Comparison of ENCODE assay signal across 9 mouse cellular contexts in the genomic region with DNA sequence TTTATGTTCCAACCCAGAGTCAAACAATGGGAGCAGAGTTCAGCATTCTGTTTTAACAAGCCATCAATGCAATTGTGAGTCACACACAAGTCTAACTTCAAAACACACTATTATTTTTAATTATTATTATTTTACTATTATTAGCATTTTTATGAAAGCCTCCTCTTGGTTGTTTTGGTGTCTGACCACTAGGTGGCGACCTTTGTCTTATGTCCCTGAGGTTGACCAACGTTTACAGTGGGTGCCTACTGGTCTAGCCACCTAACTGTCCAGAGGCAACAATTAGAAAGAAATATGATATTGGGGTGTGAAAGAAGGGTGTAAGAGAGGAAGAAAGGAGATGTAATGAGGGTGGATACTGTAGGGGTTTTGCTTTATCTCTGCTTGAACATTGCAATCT.
DNase-seq lines count a peak whose midpoint lies in the region; ATAC-seq and TF ChIP-seq lines count a peak whose summit lies in the region.
"Had no signal": no experiment of that assay in that cellular context is flagged by ENCODE, and none has a peak within 500 bp of the region (broad histone marks: within the 10 kb centered on the region; RNA-seq: fewer than 3 reads in every experiment).

No protein-coding gene starts in this region.

- no peak overlapping the region for H3K4me3 ChIP-seq in forebrain, embryonic 14.5 days (ENCODE audit: low read depth, low read length)
- H3K4me3 ChIP-seq in forebrain, embryonic 12.5 days (replicated peaks), result no peak overlapping the region
- no peak overlapping the region for H3K4me3 ChIP-seq in liver, embryonic 12.5 days
- H3K4me3 ChIP-seq: liver, embryonic 13.5 days had no signal

- H3K27me3 ChIP-seq in forebrain, embryonic 14.5 days (replicated peaks; ENCODE audit: control insufficient read depth, insufficient read depth, low read length), result no peaks in the 10 kb centered on the region
- no peaks in the 10 kb centered on the region for H3K27me3 ChIP-seq in forebrain, embryonic 12.5 days
- H3K27me3 ChIP-seq in liver, embryonic 12.5 days (replicated peaks), result no peaks in the 10 kb centered on the region
- H3K27me3 ChIP-seq: liver, embryonic 13.5 days had no signal

- H3K9me3 ChIP-seq in forebrain, embryonic 14.5 days (replicated peaks; ENCODE audit: control insufficient read depth, low read length), result no peaks in the 10 kb centered on the region
- H3K9me3 ChIP-seq in forebrain, embryonic 12.5 days, result no peaks in the 10 kb centered on the region
- H3K9me3 ChIP-seq in liver, embryonic 12.5 days (replicated peaks), result no peaks in the 10 kb centered on the region
- H3K9me3 ChIP-seq: liver, embryonic 13.5 days had no signal

- no peak overlapping the region for H3K4me2 ChIP-seq in forebrain, embryonic 14.5 days (ENCODE audit: low read length)
- no peak overlapping the region for H3K4me2 ChIP-seq in forebrain, embryonic 12.5 days
- H3K4me2 ChIP-seq in liver, embryonic 12.5 days, result no peak overlapping the region
- H3K4me2 ChIP-seq: liver, embryonic 13.5 days had no signal

- no peak overlapping the region for H3K9ac ChIP-seq in forebrain, embryonic 14.5 days (ENCODE audit: low read length)
- H3K9ac ChIP-seq in forebrain, embryonic 12.5 days, result no peak overlapping the region
- H3K9ac ChIP-seq in liver, embryonic 12.5 days, result no peak overlapping the region
- H3K9ac ChIP-seq: liver, embryonic 13.5 days had no signal

- no peak overlapping the region for H3K27ac ChIP-seq in forebrain, embryonic 14.5 days (ENCODE audit: low read depth, low read length)
- H3K27ac ChIP-seq in forebrain, embryonic 12.5 days, result no peak overlapping the region
- no peak overlapping the region for H3K27ac ChIP-seq in liver, embryonic 12.5 days
- H3K27ac ChIP-seq: liver, embryonic 13.5 days had no signal

- no peaks in the 10 kb centered on the region for H3K36me3 ChIP-seq in forebrain, embryonic 14.5 days (ENCODE audit: control insufficient read depth, insufficient read depth, low read length)
- no peaks in the 10 kb centered on the region for H3K36me3 ChIP-seq in forebrain, embryonic 12.5 days (replicated peaks)
- no peaks in the 10 kb centered on the region for H3K36me3 ChIP-seq in liver, embryonic 12.5 days
- H3K36me3 ChIP-seq: liver, embryonic 13.5 days had no signal

- peak; percentile 11 for DNase-seq in forebrain, embryonic 14.5 days (ENCODE audit: low spot score)
- DNase-seq in liver, result peak; percentile 11
- DNase-seq in brain, embryonic 14.5 days (ENCODE audit: low read depth), result peak; percentile 31
- peak; percentile 29 for DNase-seq in lung, postnatal 14 days
- no peak for DNase-seq in gastrocnemius, postnatal 14 days
- DNase-seq: liver, embryonic 13.5 days had no signal

- TF ChIP-seq POLR2A in brain, embryonic 14.5 days (IDR thresholded peaks at IDR 0.05; ENCODE audit: borderline replicate concordance, extremely low read depth, insufficient read depth, insufficient read length, poor library complexity, severe bottlenecking), result no peak

- ATAC-seq in forebrain, embryonic 14.5 days, result no peak
- no peak for ATAC-seq in forebrain, embryonic 12.5 days (ENCODE audit: low FRiP score)
- no peak for ATAC-seq in liver, embryonic 12.5 days
- ATAC-seq in cerebellum, adult (ENCODE audit: insufficient number of reproducible peaks, low FRiP score, low TSS enrichment), result no peak

- TF ChIP-seq CTCF in brain, embryonic 14.5 days (IDR thresholded peaks at IDR 0.05; ENCODE audit: borderline replicate concordance, extremely low read depth, insufficient read depth, insufficient read length), result peak; percentile 41; the same call in 1 of the 2 replicates

- no peaks in the 10 kb centered on the region for H3K4me1 ChIP-seq in forebrain, embryonic 14.5 days (ENCODE audit: control insufficient read depth, insufficient read depth, low read length)
- no peaks in the 10 kb centered on the region for H3K4me1 ChIP-seq in forebrain, embryonic 12.5 days
- H3K4me1 ChIP-seq in liver, embryonic 12.5 days, result no peaks in the 10 kb centered on the region
- H3K4me1 ChIP-seq: liver, embryonic 13.5 days had no signal

- intact Hi-C loops in gastrocnemius, postnatal 14 days (cut with DNase I; ENCODE audit: low total_unique reads), result no loop called here

- WGBS in forebrain, embryonic 14.5 days, result 8% methylated on average over 2 of the region's 2 CpGs
- WGBS in forebrain, embryonic 12.5 days, result 8% methylated on average over 2 of the region's 2 CpGs
- 6% methylated on average over 2 of the region's 2 CpGs for WGBS in liver, embryonic 12.5 days (ENCODE audit: insufficient replicate concordance)
